Mouse (Mus musculus): ENCODE measurements around the gene Churc1.
"Not testable (repeated sequence)": the region's sequence is repeated elsewhere in the genome, so short reads cannot be mapped to it uniquely, and the experiment has no call there.

Gene Churc1

DNA sequence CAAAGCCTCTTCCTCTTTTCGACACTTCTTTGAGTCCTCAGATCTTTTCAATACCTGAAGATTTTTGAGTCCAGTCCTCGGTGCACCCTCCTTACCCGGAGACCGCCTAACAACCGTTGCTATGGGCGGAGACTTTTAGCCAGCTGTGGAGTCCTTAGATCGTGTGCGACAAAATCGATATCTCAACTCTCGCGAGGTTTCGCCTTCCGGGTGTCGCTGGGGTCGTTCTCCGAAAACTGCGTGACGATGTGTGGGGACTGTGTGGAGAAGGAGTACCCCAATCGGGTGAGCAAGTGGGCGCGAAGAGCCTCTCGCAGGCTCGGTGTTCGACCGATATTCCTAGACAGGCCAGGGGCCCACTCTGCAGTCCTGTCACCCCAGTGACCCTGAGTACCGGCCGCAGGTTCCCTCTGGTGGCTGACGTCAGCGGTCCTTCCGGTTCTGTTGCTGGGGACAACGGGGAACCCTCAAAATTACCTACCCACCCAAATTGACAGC lies at the start of gene Churc1, which contains the start of gene Fntb:
Gene Churc1 (plus strand): TSS at position 185 of the 498 bp plus-strand sequence.
Gene Fntb (plus strand): TSS at position 236 of the 498 bp plus-strand sequence.
- DNase-seq (ENCODE audit: low read depth), result peak; percentile 100

DNA sequence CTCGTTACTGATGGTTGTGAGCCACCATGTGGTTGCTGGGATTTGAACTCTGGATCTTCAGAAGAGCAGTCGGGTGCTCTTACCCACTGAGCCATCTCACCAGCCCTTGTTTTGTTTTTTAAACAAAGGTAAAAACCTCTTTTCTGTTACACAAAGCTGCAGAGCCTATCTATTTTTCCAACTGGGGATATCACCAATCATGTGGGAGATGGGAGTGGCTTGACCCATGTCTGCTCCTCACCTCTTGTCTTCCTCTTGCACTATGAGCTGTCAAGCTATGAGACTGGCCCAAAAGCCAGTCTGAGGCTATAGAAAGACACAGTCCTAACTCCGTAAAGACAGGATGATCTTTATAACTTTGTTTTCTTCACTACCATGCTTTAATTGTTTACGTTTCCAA lies 47.0 kb upstream of the Churc1 start:
- no peak for DNase-seq (ENCODE audit: low read depth)

DNA sequence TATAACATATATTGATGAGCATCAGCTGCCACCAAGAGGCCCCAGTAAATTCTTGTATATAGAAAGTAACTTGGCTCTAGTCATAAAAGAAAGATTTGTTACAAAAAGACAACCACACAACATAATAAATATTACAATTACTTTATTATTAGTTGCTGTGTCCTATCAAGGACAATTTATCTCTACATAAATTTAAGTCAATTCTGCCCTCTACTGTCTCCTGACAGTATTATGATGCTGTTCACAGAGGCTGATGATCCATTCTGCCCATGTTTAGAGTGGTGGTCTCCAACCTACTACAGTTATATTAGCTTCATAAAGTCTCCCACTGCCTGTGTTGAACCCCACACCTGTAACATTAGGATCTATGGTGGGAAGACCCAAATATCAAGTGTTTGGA lies 44.8 kb upstream of the Churc1 start:
- DNase-seq (ENCODE audit: low read depth), result no peak

- no peak for DNase-seq (ENCODE audit: low read depth)
These were observed 43.3 kb upstream of the Churc1 start for GRCm38 (mm10) chr12:76722026-76722425.

- DNase-seq (ENCODE audit: low read depth), result no peak
These were observed 37.4 kb upstream of the Churc1 start for GRCm38 (mm10) chr12:76727955-76728354.

DNA sequence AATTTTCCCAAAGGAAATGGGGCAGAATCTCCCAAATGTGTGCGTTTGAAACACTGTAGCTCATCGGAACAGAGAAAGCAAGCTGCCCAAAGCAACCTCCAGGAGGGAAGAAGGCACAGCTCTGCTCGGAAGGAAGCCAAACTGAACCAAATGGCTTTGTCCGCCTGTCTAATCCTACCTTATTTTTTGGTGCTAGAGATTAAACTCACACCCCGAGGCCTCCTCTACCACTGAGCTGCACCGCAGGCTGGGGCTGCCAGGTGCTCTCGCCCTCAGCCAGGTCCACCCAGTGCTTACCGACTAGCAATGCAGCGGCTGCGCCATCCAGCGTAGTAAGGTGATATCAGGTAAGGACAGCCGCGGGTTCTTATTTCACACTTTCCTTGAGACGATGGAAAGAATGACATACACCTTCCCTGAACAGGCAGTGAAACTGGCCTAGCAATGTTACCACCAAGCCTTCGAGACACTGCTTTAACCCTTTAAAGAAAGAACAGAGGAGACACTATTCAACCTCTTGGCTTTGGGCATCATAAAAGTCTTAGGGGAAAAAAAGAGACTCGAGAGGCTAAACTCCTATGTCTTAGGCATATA lies 14.4 kb upstream of the Churc1 start:
- no peak for DNase-seq (ENCODE audit: low read depth)

DNA sequence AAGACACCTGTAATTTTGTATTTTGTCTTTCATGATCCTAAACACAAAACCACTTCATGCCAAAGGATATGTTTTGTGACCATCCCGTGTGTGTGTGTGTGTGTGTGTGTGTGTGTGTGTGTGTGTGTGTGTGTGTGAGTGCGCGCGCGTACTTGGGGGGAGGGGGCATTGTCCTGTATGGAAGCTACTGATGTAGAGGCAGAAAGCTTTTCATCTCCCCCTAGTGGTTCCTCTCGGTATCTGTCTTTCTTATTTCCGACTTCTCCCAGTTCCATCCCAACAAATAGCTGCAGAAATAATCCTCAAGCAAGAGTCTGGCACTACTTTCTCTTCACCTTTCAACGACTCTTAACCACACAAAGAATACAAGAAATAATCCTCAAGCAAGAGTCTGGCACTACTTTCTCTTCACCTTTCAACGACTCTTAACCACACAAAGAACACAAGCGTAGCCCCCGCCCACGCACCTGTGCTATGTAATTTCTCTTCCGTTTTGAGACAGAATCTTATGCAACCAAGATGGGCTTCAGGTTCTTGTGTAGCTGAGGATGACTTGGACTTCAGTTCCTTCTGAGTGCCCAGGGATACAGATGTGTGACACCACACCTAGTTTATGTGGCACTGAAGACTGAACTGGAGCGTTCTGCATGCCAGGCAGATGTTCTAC lies 12.6 kb upstream of the Churc1 start:
- DNase-seq (ENCODE audit: low read depth), result no peak

GRCm38 (mm10) chr12:76765901-76766630 lies 728 bp downstream of the Churc1 start:
- no peak for DNase-seq (ENCODE audit: low read depth)

GRCm38 (mm10) chr12:76770841-76771500 lies 5.6 kb downstream of the Churc1 start:
- DNase-seq (ENCODE audit: low read depth), result no peak

DNA sequence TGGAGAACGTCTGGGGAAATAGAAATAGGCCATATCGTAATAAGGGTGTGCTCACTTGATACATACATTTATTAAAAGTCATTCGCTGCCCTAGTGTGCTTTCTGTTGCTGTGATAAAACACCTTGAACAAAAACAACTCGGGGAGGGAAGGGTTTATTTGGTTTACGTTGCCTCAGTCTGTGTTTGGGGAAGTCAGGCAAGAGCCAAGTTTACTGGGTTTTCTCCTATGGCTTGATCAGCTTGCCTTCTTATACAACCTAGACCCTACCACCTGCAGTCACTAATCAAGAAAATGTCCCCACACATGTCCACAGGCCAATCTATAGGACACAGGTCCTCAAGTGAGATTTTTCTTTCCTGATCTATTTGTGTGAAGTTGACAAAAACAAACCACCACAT lies 6.2 kb downstream of the Churc1 start:
- no peak for DNase-seq (ENCODE audit: low read depth)

DNA sequence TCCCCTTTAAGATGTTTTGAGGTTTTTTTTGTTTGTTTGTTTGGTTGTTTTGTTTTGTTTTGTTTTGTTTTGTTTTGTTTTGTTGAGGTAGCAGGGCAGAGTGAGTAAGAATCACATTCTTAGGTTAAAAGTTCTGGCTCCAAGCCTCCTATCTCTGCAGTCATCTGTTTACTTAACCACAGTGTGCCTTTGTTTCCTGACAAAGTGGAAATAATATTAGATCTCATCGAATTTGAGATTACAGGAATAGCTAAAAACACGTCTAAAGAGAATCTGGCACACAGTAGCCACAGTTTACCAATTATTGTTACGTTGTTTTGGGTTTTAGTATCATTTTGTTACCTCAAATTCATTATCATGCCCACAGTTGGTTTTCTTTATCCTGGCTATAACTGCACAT lies 9.3 kb downstream of the Churc1 start:
- DNase-seq (ENCODE audit: low read depth), result no peak

GRCm38 (mm10) chr12:76775132-76775531 lies 9.8 kb downstream of the Churc1 start:
- DNase-seq (ENCODE audit: low read depth), result no peak

GRCm38 (mm10) chr12:76776898-76777297 lies 11.6 kb downstream of the Churc1 start:
- no peak for DNase-seq (ENCODE audit: low read depth)

- DNase-seq (ENCODE audit: low read depth), result no peak
These were observed 12.5 kb downstream of the Churc1 start for GRCm38 (mm10) chr12:76777845-76778244.

GRCm38 (mm10) chr12:76778305-76779083 lies 13.2 kb downstream of the Churc1 start:
- no peak for DNase-seq (ENCODE audit: low read depth)

- no peak for DNase-seq (ENCODE audit: low read depth)
These were observed 14.6 kb downstream of the Churc1 start for GRCm38 (mm10) chr12:76779951-76780350.

GRCm38 (mm10) chr12:76780639-76781468 lies 15.5 kb downstream of the Churc1 start:
- no peak for DNase-seq (ENCODE audit: low read depth)

GRCm38 (mm10) chr12:76784056-76784619 lies 18.8 kb downstream of the Churc1 start:
- DNase-seq (ENCODE audit: low read depth), result no peak

DNA sequence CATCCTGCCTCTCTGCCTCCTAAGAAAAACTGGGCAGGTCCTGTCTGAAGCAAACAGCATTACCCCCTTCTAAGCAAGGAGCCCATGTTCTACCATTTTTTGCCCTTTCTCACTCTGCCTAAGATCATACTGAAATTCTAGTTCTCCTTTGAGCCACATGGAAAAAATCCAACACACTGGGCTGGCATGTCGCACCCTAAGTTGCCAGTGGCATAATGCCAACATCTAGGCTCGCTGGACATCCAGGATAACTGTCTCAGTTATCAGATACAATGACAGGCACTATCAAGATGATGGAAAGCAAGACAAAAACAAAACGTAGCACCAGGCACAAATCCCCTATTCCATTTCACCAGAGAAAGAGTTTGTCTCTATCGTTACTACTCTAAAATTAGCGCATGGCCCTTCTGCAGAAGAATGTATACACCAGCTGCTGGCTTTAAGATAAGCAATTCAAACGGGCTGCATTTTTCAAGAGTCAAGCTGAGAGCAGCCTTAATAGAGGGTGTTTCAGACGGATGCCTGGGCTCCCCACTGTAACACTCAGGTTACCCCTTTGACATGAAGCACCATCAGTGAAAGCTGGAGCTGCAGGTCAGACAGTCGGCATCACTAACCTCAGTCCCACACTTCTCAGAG lies 25.2 kb downstream of the Churc1 start:
- no peak for DNase-seq (ENCODE audit: low read depth)

GRCm38 (mm10) chr12:76792540-76792939 lies 27.2 kb downstream of the Churc1 start:
- DNase-seq (ENCODE audit: low read depth), result not testable (repeated sequence)

Data from c-Kit-positive CD71-positive TER-119-negative erythroid progenitor cells, embryonic 14.5 days (primary cell).